Mouse (Mus musculus) lung, postnatal 4 days (tissue): Measurements from ENCODE around the gene Sertad1.

ENCODE experiments used
- DNase-seq, 2 experiments: peaks; one replicate each; pipeline ENCODE4 v3.0.0; 2021

The Sertad1 gene

DNA sequence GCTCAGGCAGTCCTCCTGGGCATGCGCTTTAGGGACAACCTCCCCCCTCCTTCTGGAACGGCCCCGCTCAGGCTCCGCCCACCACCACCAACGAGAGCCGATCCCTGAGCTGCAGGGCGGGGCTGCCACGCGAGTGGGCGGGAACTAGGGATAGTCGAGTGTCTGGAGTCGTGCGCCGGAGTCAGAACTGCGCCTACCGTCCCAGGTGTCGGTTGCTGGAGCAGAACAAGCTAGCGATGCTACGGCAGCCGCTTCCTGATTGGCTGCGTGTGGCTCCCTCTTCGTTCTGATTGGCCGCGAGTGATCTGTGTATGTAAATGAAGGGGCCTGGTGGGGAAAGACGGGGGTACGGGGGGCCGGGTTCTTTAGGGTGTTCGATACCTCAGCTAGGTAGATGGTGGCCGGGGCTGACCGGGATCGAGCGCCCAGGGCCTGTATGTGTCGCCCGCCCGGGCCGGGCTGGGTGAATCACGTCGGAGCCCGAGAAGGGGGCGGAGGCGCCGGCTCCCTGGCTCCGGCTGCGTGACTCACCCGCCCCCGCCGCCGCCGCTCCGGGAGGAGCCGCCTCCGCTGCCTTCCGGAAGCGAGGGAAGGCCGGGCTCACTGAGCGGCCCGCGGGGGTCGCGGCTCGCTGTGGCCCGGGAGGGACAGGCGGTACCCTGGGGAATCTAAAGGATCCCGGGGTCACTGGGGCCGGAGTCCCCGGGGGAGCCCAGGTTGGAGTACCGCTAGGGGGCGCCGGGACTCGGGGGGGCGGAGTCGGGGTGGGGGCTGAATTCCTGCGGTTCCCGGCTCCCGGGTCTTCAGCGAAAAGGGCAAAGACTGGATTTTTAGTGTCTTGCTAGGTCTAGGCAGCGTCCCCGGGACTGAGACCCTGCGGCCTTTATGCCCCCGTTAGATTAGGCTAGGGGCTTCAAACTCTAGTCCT, at the start of gene Sertad1:
Gene Sertad1 (plus strand): TSS at position 141 of the 928 bp plus-strand sequence.
- DNase-seq: peak; percentile 100

DNA sequence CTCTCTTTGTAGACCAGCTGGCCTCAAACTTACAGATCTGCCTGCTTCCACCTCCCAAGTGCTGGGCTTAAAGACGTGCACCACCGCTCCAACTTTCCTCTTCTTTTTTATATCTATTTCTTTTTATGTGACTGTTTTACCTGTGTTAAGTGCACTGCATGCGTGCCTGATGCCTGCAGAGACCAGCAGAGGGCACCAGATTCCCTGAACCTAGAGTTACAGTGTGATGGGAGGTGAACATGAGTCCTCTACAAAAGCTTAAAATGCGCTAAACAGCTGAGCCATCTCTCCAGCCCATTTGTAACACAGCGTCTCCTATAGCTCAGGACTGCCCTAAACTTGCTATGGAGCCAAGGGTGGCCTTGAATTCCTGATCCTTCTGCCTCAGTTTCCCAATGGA, 49.2 kb upstream of the Sertad1 start:
- DNase-seq: peak in 1 of 2 experiments; percentile 22

DNA sequence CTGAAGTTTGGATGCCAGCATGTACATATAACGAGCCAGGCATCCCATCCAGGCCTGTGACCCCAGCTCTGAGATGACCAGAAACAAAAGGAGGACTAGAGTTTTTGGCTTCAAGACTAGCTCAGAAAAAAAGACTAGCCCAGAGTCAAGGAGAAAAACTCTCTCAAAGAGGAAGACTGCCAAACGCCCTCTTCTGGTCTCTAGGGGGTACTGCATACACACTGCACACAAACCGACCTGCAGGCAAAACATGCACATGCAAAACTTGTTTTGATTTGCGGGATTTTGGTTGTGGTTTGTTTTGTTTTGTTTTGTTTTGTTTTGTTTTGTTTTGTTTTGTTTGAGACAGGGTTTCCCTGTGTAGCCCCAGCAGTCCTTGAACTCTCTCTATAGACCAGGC, 46.7 kb upstream of the Sertad1 start:
- DNase-seq: no peak

DNA sequence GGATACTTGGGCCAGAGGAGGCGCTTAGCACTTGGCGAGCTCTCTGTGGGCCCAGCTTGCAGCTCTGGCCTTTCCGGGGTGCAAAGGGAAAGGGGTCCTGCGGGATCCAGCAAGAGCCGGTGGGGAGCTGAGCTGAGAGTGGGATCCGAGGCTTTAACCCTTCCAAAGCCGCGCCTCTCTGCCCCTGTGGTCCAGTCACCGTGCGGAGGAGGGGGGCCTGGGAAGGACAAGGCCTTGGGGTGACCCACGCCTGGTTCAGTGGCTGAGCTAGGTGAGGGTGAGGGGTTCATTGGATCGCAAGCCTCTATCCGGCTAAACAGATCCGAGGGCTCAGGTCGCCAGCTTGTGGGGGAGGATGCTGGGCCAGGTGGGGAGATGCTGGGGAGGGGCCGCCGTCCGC, 40.7 kb upstream of the Sertad1 start:
- DNase-seq: no peak

DNA sequence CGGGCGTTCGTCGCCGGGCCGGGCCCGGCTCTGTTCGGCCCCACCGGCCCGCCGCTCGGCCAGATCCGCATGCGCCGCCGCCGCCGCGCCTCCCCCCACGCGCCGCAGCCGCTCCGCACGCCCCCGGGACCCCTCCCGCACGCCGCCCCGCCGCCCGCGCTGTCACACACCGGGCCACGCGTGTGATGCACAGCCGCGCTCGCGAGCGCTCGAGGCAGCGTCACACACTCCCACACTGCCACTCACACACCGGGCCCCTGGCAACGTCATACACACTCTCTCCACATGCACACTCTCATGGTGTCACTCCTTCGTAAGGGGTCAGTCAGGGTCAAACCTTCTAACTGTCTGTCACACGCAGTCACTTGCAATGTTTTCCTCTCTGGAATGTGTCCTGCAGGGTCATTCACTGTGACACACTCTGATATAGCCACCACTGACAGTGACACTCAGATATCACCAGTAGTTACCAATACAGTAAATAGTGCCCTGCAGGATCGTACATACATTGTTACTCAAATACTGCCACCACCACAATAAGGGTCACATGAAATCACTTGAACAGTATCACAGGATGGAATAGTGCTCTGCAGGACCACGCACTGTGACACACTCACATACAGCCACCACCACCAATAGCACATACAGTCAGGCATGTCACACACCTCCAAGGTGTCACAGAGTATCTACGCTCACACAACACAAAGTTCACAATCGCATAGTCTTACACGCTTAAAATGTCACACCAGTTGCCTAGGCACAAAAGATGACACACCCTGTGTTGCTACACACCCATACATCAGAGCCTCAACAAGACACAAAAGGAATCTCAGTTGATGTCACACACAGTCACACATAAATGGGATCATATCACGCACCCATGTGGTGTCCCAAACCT, 39.9 kb upstream of the Sertad1 start:
- peak; percentile 19 to 33 for DNase-seq

DNA sequence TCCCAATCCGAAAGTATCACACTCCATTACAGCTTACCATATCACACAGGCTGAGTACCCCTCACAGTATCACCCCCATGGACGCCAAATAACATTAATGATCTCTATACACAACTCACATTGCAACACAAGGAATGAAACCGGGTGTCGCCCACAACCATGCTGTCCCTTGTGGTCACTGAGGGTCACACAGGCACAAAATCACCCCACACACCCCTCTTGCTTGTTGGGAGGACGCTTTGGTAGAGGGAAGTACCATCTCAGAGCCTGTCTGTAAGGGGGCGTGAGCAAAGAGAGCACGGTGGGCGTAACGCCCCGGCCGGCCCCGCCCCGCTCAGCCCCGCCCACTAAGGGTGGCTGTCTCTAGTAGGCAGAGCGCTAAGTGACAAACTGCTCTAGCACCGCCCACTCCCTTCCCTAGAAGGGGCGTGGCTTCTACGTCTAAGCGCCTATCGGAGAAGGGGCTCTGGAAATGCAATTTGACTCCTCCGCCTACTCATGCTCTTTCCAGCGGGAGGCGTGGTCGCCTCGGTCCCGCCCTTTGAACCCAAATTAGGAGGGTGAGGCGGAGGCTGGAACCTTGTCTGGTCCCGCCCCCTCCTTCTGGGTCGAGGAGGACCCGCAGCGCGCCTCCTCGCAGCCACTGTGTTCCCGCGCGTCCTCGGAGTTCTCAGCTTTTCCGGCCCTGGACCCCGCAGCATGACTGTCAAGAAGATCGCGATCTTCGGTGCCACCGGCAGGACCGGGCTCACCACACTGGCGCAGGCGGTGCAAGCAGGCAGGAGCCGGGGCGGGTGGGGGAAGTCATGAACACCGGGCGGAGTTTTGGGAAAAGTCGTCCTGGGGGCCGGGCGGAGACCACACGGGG, 39.1 kb upstream of the Sertad1 start, which contains the start of the genes Sptbn4 and Blvrb:
Gene Sptbn4 (minus strand): TSS at position 268 of the 868 bp plus-strand sequence.
Gene Blvrb (plus strand): TSS at position 560 of the 868 bp plus-strand sequence.
- peak; percentile 99 to 100 for DNase-seq

DNA sequence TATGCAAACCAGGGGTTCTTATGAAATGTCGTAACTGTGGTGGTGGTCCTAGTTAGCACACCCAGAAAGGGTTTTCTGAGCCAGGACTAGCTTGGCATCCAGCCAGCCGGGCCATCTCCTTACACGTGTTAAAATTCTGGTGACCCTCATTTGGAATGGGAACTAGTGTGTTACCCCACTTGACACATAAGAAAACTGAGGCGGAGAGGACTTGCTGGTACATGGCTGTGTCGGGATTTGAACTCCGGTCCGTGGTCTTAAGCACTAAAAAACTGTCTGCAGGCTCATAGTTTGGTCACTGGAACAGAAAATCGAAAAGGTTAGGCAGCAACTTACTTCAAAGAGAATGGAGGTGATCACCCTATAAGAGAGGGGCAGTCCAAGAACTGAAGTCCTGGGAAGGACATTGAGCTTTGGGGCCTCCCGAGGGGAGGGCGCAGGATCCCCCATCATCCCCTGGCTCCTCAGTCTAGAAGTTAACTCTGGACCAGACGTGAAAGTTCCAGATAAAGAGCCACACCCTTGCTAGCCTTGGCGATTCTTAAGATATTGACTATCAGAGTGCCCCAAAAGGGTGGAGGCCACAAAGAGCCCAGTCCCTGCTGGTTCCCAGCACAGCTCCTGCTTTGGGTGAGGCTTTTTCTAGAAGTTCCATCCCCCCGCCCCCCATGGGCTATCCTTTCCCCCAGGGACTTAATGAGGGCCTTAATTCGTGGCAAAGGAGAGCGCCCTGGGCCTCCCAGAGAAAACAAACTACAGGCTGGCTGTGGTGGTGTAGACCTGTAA, 38.1 kb upstream of the Sertad1 start:
- DNase-seq: no peak

DNA sequence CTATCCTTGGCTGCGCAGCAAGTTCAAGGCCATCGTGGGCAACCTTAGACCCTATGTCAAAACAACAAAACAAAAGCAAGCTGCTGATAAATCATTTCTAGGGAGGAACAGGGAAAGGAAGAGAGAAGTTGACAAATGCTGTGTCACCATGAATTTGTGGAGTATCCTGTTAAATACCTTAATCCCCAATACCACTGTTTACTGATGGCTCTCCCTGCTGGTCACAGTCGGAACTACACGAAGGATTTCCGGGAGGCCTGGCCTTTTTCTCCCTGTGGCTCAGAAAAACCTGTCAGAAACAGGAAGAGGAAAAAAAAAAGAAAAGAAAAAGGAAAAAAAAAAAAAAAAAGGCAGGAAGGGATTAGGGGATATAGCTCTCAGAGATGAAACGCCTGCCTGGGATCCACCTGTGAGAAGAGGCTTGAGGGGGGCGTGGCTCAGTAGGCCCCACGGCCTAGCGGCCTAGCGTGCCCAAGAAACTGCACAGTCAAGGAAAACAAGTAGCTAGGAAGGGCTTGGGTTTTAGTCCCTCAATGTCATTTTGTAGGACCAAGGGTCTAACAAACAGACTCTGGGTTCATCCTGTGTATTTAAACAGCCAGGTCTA, 37.4 kb upstream of the Sertad1 start:
- DNase-seq: peak; percentile 67 to 83

DNA sequence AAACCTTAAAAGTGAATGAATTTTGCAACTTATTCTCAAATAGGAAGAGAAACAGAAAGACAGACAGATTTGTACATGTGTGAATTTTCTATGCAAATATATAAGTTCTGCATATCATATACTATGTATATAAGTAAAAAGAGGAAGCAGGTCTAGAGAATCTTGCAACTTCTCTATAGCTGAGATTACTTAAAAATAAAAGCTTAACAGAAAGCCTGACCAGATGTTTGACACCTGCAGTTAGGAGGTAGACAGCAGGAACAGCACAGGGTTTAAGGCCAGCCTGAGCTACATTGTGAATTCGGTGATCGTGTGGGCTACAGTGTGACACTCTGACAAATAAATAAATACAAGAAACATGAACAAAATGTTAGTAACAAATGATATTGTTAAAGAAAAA, 35.4 kb upstream of the Sertad1 start:
- no peak for DNase-seq

DNA sequence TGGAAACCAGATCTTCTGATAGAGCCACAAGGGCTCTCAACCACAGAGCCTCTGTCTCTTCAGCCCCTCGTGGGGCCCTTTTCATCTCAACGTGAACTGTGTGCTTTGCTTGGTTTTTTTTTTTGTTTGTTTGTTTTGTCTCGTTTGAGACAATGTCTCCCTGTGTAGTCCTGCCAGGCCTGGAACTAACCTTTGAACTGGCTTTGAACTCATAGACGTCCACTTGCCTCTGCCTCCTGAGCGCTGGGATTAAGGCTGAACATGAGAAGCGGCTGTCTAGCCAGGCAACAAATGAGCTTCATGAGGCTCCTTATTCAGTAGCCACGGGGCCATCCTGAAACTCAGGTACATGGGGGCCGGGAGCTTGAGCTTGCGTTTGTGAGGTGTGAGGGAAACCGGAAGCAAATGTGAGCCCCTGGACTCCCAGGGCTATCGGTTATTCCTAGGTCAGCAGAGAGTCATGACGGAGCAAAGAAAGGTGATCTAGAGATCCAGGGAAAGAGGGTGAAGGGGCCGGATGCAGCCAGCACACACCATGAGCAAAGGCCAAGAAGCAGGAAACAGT, 34.4 kb upstream of the Sertad1 start:
- no peak for DNase-seq

DNA sequence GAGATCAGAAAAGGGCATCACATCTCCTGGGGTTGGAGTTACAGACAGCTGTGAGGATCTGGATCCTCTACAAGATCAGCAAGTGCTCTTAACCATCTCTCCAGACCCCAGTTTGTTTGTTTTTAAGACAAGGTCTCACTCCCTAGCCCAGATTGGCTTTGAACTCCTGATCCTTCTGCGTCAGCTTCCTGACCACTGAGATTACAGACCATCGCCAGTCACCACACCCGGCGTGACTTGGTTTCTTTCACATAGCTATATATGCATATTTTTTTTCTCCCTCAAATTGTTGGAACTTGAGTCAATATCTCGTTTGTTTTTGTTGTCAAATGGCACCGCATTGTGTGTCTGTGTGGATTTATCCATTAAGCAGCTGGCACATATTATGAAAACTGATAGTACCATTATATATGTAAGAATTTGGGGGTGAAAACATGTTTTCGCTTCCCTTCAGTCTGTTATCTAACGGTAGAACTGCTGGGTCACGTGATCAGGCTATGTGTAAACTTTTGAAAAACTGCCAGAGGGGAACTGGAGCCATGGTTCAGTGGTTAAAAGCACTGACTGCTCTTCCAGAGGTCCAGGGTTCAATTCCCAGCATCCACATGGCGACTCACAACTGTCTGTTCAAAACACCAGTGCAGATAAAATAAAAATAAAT, 32.1 kb upstream of the Sertad1 start:
- DNase-seq: no peak

DNA sequence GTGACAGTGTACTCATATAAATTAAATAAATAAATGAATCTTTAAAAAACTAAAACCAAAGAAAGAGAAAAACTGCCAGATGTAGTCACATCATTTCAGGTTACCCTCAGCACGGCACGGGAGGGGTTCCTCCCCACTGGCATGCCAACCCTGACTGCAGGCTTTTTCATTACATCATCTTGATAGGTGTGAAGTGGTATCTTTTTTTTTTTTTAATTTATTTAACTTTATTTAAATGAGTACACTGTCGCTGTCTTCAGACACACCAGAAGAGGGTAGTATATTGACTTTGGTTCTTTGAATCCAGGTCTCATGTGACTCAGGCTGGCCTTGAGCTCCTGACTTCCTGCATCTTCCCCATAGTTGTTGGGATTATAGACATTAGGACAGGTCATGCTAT, 31.4 kb upstream of the Sertad1 start:
- no peak for DNase-seq

DNA sequence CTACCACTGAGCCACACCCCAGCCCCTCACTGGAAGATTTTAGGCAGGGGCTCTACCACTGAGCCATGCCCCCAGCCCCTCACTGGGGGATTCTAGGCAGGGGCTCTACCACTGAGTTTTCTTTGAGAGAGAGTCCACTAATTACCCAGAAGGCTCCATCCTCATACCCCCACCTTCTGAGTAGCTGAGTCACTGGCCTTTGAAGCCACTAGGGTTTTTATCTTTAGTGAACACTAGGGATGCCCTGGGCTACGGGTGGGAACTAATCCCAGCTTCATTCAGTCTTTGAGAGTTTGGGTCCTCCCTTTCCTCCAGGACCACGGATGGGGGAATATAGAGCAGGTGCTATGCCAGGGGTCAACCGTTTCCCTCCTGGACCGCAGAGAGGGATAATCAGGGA, 28.1 kb upstream of the Sertad1 start:
- no peak for DNase-seq

DNA sequence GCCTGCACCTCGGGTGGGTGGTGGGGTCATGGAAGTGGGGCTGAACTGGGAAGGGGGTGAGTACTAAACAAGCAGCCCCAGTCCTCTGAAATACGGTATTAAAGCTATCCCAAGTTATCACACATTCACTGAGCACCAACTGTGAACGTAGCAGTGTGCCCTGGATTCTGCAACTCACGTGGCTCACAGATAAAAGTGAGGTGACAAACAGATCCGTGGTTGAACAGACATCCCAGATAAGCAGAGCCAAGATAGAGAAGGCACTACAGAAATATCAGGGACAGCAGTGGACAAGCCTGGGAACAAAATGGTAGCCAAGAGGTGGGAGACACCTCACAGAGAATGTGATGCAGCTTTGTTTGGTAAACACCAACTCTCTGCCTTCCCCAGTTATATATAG, 27.1 kb upstream of the Sertad1 start:
- no peak for DNase-seq

DNA sequence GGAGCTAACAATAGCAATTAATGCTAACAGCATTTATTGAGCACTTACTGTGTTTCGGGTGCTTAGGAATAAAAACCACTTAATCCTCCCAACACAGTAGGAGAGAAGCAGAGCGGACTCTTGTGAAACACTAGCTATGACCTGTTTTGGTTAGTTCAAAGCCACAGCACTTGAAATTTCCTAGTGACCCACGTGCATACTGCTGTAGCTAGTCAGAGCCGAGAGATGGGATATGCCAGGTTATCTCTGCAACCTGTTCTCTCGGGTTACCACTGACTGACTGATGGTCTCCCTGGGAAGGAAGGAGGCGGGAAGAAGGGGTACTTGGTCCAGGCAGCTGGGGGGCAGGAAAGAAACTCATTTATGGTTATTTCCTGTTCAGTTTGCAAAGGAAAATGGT, 26.2 kb upstream of the Sertad1 start:
- DNase-seq: no peak

DNA sequence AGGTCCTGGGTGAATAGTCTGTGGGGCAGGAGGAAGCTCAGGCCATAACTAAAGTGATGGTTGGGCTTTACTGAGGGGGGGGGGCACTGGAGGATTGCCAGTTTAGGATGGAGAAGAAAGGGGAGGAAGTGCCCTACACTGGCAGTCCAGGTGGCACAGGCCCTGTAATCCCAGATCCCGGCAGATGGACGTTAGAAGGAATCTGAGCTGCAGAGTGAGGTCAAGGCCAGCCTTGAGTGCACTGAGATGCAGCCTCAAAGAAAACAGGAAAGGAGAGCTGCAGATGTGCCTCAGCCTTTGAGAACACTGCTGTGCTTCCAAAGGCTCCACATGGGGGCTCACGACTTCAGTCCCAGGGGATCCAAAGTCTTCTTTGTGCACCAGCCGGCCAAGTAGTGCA, 19.1 kb upstream of the Sertad1 start:
- DNase-seq: no peak

DNA sequence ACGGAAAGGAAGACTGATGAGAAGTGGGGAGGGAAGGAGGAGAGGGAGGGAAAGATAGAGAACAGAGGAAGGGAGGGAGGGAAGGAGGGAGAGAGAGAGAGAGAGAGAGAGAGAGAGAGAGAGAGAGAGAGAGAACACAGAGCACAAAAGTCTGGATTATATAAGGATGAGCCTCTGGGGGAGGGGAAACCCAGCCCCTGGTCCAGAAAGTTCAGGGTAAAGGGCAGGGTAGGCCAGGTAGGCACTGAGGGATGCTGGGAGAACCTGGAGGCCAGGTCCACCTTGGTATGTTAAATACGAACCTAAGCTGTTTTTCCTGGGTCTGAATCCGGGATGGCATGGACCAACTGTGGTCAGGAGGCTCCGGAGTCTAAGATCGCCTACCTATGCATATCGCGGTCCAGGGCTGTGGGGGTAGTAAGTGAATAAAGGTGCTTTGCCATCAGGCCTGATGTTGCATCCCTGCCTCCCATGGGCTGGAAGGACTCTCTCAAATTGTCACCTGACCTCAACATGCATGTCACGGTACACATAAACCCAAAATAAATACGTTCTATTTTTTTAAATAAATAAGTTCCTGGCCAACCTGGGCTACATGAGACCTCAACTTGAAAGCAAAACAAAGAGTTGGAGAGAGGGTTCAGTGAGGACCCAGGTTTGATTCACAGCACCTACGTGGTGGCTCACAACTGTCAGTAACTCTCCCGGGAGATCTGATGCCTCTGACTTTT, 15.2 kb upstream of the Sertad1 start:
- DNase-seq: no peak

DNA sequence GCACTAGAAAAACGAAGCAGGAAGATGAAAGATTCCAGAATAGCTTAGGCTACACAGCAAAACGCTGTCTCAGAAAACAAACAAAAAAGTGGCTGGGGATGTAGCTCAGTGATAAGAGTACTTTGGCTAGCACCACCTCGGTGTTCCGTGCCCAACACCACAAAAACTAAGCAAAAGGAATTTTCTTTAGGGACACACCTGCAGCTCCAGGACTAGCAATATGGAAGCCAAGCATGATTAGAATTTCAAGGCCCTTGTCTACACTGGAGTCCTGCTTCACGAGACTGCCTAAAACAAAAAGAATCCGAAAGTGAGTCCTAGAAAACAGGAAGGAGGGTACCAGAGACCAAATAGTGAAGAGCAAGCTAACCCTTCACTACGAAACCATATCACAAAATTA, 14.1 kb upstream of the Sertad1 start:
- no peak for DNase-seq

DNA sequence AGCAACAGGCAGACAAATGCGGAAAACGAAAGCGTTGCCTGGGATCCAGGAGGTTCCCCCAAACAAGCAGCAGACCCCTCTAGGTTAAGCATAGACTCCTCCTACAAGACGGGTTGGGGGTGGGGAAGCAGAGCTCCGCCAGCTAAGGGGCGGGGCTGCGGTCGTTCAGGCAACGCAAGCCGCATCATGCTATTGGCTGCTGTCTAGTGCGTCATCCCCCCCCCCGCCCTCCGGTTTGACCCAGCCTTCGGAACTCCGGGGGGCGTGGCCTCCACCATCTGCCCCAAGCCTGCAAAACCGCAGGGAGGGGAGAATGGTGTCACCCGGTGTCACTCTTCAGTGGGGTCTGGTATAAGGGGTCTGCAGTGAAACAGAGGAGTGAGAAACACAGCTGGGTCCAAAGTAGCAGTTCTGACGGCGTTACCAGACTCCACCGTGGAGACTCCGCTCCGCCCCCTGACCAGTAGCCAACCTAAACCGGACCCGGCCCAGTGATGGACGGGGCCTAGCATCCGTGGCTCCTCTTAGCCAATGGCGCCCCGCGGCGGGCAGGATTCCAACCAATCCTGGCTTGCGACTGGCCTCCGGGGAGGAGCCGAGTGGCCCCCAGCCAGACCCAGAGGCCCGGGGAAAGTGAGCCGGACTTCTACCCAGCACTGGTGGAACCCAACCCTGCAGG, 13.4 kb upstream of the Sertad1 start, which contains the start of gene Sertad3:
Gene Sertad3 (plus strand): TSS at position 613 of the 679 bp plus-strand sequence.
- peak; percentile 100 for DNase-seq
